Mouse (Mus musculus) frontal cortex, postnatal 36 days (tissue): ENCODE results near the gene Tmco3.

Experiments used
- DNase-seq, 2 experiments: peaks; one replicate each; pipeline ENCODE4 v3.0.0; 2022; ENCODE audit warnings: low spot score in 2 of 2

Gene Tmco3

DNA sequence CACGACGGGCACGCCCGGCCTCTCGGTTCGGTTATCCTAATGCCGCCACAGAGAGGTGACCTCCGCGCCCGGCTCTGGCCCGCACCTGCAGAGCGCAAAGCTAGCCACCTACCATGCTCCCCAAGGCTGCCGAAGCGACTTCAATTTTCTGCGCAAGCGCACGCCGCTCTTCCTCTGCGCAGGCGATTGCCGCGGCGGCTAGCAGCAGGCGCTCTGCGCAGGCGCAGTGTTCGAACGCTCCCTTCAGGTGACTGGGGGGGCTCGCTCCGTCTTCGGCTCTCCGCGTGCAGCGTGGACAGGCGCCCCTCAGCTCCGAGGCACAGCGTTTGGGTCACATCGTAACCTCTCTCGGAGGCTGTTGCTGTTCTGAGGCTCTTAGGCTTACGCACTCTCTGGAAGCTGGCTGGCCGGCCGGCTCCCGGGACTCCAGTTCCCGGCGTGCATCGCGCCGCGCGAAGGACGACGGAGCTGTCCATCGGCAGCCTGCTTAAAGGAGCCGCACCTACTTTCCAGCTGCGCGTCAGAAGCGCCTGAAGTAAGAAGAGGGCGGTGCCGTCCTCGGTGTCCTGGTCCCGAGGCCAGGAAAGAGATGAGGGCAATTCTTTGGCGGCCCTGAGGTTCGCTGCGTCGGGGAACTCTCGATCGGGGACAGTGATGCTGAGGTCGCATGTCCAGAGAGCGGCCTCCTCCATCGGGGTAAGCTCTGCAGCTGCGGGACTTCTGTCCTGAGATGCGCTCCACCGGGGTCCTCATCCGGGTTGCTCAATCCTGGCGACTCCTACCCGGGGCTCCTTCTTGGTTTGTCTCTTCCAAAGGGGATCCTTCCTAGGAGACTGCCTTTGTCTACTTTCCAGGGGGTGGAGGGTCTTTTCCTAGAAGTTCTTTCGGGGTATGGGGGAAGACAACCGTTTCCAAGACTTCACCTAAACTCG lies at the start of gene Tmco3, which contains the start of gene Dcun1d2:
TSS of gene Tmco3 (plus strand) at position 499 of the 932 bp plus-strand sequence.
TSS of gene Dcun1d2 (minus strand) at position 440 of the 932 bp plus-strand sequence.
- DNase-seq: peak; percentile 97

DNA sequence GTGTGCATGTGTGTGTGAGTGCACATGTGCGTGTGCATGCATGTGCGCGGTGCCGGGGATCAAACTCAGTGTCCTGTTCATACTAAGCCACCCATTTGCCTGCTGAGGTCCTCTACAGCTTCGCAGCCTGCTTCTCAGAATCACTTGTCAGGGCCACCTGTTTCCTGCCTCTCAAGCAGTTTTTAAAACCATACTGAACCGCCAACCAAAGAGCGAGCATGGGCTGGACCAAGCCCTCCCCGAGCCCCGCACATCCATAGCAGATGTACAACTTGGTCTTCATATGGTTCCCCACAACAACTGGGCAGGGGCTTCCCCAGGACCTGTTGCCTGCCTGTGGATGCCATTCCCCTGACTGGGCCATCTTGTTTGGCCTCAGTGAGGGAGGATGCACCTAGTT lies 47.9 kb upstream of the Tmco3 start:
- no peak for DNase-seq

DNA sequence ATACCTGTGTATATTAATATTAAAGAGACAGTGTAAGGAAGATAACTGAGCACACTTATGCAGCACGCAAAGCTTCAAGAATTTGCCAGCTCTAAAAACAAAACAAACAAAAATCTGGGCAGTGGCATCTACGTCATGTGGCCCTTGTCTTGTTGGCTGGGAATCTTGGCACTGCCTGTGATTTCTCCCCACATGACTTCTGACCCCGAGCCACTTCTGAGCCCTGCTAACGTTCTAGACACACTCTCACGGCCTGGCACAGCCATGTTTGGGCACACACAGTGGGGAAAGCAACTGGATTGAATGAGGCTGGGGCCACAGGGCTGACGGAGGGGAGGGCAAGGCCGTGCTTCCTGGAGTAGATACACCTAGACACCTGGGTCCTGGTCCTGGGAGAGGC lies 47.3 kb upstream of the Tmco3 start:
- DNase-seq: no peak

DNA sequence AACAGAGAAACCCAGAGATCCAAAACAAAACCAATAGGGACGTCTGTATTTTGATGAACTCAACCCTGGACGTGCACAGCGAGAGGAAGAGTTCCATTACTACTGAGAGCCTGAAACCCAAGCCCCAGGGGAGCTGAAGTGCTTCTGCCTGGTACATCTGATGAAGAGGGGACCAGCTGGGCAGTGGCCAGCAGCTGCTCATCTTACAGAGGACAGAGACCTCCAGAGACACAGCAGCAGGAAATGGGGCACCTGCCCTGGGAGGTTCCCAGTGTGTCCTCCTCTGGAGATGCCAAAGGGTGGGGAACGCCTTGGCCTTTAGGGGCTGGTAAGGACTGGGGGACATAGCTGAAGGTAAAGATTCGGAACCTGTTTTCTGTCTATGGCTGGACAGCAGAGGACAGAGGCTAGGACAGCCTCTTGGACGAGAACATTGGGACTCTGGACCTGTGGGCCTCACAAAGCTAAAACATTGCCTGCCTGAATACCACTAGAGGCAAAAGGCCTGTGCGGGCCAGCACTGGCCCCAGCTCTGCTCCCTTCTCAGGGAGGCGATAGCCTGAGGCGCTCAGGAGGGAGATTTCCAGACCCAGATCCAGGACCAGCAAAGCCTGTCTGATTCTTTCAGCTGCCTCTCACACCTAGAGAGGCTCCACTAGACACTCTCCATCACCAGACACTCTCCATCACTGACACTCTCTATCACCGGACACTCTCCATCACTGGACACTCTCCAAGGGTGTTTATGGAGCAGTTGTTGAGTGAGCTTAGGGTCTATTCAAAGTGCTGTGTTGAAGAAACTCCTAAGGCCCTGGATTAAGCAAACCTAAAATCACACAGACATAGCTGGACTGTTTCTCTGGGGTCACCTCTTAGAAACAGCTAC lies 44.8 kb upstream of the Tmco3 start:
- no peak for DNase-seq

DNA sequence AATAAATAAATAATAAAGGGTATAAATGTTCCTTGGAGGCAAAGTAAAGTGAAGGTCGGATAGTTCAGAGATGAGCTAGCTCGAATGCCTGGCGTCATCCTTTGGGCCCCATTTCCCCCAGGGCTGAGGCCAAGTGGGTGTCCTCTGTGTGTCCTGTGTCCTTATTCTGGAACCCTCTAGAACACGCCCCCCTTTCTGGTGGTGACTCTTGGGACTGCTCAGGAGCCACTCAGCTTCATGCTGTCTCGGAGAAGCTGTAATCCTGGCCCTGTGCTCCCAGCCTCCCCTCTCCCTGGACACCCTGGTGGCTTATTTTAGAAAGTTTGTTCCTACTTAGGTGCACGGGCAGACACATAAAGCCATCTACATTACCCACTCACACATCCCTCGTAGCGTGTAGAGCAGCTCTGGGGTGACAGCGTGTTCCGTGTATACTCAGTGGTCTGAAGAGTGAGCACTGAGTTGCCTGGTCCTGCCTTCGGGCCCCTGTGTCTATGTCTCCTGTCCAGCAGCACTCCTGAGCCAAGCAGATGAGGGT lies 43.6 kb upstream of the Tmco3 start:
- no peak for DNase-seq

DNA sequence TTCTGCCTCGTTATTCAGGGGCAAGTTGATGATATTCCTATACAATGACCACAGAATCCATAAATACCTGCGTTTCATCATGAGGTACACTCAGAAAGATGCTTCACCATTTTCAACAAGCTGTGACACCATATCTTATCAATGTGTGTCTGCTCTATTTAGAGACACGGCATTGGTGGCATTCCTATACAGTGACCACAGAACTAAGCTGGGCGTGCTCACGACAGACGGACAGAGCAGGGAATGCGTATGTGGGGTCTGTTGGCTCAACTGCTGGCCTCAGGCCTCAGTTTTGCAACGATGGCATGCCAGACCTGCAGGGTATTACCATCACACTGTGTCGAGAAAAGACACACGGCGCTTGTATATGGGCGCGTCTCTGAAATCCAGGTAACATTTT lies 35.2 kb upstream of the Tmco3 start:
- no peak for DNase-seq

DNA sequence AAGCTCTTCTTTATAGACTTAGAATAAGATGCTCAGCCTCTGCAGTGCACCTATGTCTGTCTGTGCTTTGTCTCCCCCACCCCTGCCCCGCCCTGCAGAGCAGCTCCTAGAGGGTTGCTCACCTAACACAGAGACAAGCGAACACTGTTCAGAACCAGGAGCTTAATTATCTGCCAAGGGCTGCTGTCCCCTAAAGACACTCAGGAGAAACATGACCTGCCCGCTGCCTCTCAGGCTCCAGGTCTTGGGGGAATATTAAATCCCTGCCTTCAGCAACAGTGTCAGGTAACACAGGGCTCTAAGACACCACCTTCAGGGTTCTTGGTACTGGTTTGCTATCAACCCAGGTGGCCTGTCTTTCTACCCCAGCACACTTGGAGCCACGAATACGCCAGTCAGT lies 34.6 kb upstream of the Tmco3 start:
- no peak for DNase-seq

DNA sequence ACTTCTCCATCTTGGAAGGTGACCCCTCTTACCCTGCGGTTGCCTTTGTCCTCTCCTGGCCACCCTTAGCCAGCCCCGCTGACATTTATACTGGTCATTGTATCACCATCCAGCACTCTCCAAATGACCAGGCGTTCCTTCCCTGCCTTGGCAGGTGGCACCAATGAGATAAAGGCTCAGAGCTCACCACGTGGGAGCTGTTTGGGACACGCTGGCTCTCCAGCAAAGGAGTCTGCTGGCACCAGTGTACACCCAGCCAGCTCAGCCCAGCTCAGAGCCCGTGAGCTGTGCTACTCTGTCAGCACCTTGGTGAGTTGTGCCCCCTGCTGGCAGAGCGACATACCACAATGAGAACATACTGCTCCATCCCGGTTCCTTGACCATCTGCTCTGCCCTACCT lies 34.0 kb upstream of the Tmco3 start, which contains the start of gene Adprhl1:
TSS of gene Adprhl1 (minus strand) at position 144 of the 400 bp plus-strand sequence.
- peak; percentile 75 to 79 for DNase-seq

DNA sequence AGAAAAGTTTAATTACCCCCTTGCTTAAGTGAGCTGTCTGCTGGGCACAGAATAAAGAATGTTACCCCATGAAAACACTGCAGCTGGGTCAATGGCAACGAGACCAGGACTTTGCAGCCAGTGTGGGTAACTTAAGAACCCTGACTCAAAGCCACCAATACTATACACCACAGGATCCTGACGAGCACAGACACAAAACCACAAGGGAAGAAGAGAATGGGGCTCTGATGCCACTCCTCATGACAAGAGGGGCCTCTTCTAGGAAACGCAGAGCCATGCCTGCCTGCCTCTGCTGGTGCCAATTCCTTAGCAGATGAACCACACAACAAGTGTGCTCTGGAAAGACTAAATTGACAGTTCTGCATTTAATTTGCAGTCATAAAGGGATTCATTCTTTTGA lies 24.6 kb upstream of the Tmco3 start:
- DNase-seq: no peak

DNA sequence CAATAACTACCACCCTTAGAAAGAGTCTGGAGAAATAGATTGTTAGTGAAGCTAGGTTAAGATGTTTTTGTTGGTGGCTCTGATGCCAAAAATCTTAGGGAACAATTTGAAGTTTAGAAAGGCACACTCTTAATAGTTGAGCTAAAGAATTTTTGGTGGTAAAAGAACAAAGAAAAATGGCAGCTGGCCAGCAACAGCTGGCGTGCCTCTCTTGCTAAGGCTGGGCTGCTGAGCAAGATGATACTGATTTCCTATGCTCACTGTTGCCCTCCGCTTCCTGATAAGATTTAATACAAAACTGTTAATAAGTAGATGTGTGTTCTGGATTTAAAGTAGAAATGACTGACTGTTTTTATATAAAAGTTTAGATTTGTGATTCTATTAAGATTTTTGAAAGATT lies 20.4 kb upstream of the Tmco3 start:
- DNase-seq: no peak

DNA sequence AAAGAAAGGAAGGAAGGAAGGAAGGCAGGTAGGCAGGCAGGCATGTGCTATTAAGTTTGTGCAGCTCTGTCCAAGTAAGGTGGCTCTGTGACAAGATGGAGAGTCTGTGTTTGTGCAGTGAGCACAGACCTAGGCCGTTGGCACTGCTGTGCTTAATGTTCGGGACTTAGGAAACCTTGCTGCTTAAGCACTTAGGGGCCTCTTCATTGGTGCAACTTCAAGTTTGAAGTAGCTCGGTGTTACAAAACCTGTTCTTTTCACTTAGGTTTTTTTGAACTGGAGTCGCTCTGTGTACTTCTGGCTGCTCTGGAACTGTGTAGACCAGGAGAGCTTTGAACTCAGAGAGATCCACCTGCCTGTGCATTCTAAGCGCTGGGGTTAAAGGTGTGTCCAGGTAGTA lies 15.2 kb upstream of the Tmco3 start:
- no peak for DNase-seq

DNA sequence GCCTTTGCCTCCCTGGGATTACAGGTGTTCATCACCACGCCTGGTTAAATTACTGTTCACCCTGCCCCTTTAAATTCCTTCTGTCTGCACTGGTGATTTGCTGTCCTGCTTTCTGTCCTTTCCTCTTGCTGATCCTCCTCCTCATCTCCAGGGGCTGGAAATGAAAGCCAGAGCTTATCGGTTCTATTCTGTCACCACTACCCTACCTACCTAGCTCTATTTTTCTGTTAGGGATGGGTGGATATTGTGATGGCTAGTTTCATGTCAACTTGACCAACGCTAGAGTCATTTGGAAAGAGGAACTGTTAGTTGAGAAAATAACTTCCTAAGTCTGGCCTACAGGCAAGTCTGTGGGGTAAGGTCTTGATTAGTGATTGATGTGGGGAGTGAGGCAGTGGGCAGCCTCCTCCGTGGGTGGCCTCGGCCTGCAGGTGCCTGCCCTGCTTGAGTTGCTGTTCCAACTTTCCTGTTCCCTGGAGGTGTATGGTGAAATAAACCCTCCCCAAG lies 11.0 kb upstream of the Tmco3 start:
- no peak for DNase-seq

DNA sequence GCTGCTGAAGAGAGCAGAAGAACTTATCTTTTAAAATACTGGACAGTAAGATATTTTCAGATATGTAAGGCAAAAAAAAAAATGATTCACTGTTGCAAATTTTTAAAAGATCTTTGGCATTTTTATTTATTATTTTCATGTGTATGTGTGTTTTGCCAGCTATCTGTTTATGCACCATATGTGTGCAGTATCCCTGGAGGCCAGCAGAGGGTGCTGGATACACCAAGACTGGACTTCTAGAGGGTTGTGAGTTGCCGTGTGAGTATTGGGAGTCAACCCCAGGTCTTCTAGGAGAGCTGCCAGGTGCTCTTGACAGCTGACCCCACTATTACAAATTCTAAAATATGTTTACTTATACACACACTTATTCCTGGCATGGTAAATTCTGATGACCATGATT lies 4.8 kb upstream of the Tmco3 start:
- DNase-seq: no peak

DNA sequence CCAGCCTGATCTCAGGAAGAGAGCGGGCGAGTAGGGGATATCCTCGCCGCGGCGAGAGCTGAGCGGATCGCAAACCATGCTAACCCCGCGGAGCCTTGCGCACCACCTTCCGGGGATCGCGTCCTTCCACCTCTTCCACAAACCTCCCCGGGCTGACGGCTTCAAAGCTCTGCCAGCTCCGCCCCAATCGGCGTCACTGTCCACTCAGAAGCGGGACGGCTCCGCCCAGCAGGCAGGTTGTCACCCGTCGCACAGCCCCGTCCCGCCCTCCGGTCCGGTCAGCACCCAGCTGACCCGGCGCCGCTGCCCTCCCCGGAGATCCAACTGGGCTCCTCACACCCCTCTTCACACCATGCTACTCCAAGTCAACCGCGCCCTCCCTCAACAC lies 692 bp upstream of the Tmco3 start:
- peak; percentile 78 to 82 for DNase-seq

DNA sequence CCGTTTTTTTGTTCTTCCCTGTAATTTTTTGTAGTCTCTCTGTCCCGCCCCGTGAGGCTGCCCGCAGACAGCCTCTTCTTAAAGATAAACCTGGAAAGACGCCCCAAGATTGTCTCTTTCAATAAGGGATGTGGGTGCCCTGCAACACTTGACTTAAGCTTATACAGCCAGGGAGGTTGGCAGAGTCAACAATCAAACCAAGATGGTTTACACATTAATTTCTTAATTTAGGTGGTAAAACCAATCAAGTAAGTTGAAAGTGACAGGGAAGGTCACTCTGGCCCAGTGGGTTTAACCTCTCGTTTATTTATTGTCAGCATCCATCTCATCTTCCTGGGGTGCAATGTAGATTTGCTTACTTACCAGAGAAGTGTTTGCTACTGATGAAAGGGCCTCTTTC lies 656 bp downstream of the Tmco3 start:
- DNase-seq: no peak

DNA sequence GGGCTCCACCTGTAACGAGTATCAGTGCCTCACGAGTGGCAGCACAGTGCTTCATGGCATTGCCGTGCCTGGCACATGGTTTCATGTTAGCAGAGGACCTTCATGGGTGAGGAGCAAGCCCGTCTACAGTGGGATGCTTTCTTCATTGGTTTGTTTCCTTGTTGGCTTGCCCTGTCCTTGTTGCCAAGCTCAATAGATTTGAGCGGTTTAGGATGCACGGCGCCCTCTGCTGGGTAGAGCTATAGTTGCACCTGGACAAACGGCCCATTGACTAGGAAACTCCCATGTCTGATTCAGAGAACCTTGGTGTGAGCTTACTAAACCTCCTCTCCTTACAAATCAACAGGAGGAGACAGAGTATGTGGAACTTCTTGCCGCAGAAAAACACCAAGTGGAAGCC lies 4.4 kb downstream of the Tmco3 start:
- peak; percentile 77 to 82 for DNase-seq

DNA sequence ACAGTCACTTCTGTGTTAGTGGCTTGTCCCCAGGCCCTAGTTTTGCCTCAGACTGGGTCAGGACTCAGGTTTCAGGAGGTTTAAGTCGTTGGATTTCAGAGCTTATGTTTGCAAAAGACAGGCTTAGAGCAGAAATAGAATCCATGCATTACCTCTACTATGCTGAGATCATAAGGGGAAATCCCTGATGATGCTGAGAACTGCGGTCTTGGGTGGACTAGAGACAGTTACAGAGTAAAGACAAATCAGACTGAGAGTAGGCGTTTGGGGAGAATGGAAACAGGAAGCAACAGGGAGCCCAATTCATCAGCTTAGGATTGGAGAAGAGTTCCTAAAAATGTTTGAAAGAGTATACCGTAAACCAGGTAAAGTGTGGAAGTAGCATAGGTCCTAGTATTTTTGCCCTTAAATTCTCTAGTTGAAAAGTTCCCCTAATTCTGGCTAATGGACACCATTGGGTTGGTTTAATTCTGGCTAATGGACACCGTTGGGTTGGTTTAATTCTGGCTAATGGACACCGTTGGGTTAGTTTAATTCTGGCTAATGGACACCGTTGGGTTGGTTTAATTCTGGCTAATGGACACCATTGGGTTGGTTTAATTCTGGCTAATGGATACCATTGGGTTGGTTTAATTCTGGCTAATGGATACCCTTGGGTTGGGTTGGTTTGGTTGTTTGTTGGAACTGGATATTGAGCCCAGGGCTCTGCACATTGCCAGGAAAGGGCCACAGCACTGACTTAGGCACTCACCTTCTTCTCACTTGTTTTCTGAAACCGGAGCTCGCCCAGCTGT lies 5.9 kb downstream of the Tmco3 start:
- no peak for DNase-seq

DNA sequence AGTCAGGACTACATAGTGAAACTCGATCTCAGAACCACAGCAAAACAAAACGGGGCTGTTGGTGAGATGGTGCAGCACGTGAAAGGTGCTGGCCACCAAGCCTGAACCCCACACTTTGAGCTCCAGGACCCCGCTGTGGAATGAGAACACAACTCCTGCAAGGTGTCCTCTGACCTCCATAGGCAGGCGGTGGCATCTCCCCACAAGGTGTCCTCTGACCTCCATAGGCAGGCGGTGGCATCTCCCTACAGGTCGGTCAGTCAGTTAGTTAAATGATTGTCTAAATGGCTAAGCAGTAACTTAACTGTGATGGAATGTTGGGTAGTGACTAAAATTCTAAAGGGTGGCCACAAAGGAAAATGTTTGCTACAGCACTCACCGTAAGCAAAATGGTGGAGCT lies 11.6 kb downstream of the Tmco3 start:
- no peak for DNase-seq

DNA sequence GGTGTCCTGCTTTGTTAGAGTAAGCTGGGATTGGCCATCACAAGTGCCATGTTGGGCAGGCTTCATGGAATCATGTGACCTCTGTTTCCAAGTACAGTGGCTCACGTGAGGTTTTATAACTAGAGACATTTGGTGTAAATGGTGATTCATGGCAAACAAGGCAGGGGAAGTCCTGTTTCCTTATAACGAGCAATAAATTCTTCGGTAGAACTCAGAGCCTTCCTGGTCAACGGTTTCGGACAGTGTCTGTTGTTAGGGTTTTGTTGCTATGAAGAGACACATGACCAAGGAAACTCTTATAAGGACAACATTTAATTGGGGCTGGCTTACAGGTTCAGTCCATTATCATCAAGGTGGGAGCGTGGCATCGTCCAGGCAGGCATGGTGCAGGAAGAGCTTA lies 13.0 kb downstream of the Tmco3 start:
- DNase-seq: no peak

DNA sequence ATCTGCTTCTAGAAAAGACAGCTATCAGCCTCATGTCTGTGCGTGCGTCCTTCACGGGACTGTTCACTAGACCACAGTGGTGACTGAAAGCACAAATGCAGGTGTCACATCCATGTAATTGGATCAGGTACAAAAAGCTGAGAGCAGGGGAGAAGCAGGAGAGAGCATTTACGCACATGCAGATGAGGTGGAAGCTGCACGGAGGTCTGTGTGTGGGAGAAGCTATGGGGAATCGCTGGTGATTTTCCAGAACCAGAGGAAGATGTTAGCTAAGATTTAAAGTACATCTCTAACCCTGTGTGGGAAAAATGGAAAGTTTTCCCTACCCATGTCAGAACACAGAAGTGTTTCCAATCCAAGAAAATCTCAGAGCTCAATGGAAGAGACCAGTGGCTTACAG lies 17.5 kb downstream of the Tmco3 start:
- DNase-seq: peak; percentile 33 to 50

DNA sequence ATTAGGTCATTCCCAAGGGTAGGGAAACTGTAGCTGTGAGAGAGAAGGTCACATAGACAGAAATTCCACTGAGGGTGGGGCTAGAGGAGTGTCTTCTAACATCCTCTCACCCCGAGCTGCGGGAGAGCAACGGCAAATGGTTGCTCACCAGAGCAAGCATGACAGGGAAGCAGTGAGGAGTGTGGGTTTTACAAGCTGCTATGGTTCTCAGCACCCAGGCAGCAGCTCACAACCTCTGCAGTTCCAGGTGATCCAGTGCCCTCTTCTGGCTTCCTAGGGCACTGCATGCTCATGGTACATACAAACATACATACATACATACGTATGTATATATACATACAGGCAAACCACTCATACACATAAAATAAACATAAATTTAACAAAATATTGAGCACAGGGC lies 17.9 kb downstream of the Tmco3 start:
- DNase-seq: no peak
